Mouse (Mus musculus): Measurements from ENCODE around the gene St6galnac3.
"Not testable (repeated sequence)": the region's sequence is repeated elsewhere in the genome, so short reads cannot be mapped to it uniquely, and the experiment has no call there.

St6galnac3 gene

GRCm38 (mm10) chr3:153399574-153399973 is 325.4 kb downstream of the St6galnac3 start:
- no peak for DNase-seq

GRCm38 (mm10) chr3:153397726-153398125 is 327.2 kb downstream of the St6galnac3 start:
- DNase-seq, result no peak

GRCm38 (mm10) chr3:153396375-153397068 is 328.5 kb downstream of the St6galnac3 start:
- DNase-seq, result peak; percentile 7 to 36

GRCm38 (mm10) chr3:153395351-153395750 is 329.6 kb downstream of the St6galnac3 start:
- DNase-seq, result no peak

GRCm38 (mm10) chr3:153394751-153395150 is 330.2 kb downstream of the St6galnac3 start:
- no peak for DNase-seq

- peak in 1 of 2 experiments; percentile 28 for DNase-seq
These were observed 330.8 kb downstream of the St6galnac3 start for GRCm38 (mm10) chr3:153394224-153394623.

- DNase-seq, result not testable (repeated sequence)
These were observed 333.5 kb downstream of the St6galnac3 start for GRCm38 (mm10) chr3:153391451-153391850.

GRCm38 (mm10) chr3:153384651-153385050 is 340.3 kb downstream of the St6galnac3 start:
- DNase-seq, result not testable (repeated sequence)

GRCm38 (mm10) chr3:153383656-153384055 is 341.3 kb downstream of the St6galnac3 start:
- DNase-seq, result no peak

GRCm38 (mm10) chr3:153365057-153365755 is 359.8 kb downstream of the St6galnac3 start:
- DNase-seq, result no peak

- DNase-seq, result no peak
These were observed 360.6 kb downstream of the St6galnac3 start for GRCm38 (mm10) chr3:153364366-153364765.

GRCm38 (mm10) chr3:153359966-153360365 is 365.0 kb downstream of the St6galnac3 start:
- DNase-seq, result no peak

GRCm38 (mm10) chr3:153356071-153356470 is 368.9 kb downstream of the St6galnac3 start:
- DNase-seq, result no peak

- no peak for DNase-seq
These were observed 370.0 kb downstream of the St6galnac3 start for GRCm38 (mm10) chr3:153354988-153355297.

- no peak for DNase-seq
These were observed 370.6 kb downstream of the St6galnac3 start for GRCm38 (mm10) chr3:153354186-153354987.

- DNase-seq, result no peak
These were observed 371.5 kb downstream of the St6galnac3 start for GRCm38 (mm10) chr3:153353313-153354103.

- no peak for DNase-seq
These were observed 375.0 kb downstream of the St6galnac3 start for GRCm38 (mm10) chr3:153349981-153350380.

- no peak for DNase-seq
These were observed 376.0 kb downstream of the St6galnac3 start for GRCm38 (mm10) chr3:153348797-153349465.

- DNase-seq, result no peak
These were observed 380.0 kb downstream of the St6galnac3 start for GRCm38 (mm10) chr3:153344979-153345378.

GRCm38 (mm10) chr3:153339940-153340339 is 385.0 kb downstream of the St6galnac3 start:
- no peak for DNase-seq

GRCm38 (mm10) chr3:153339091-153339490 is 385.9 kb downstream of the St6galnac3 start:
- no peak for DNase-seq

- DNase-seq, result no peak
These were observed 387.2 kb downstream of the St6galnac3 start for GRCm38 (mm10) chr3:153337779-153338178.

Data from lung, postnatal 4 days (tissue).